Mouse (Mus musculus): ENCODE data around the gene Rasl10b.

Rasl10b gene

DNA sequence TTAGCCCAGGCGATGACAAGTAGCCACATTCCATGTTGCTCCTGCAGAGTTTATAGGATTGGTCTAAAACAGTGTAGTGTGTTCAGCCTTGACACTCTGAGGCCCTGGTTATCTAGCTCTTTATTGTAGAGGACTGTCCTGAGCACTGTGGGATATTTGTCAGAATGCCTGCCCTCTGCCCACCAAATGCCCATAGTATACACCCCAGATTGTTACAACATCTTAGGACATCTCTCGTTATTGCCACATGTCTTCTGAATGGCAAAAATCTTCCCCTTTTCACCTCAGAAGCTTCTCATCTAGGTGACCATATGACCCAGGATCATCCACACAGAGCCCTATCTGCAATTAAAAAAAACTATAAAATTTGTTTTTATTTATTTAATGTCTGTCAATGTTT lies 23.6 kb downstream of the Rasl10b start:
- no peak for DNase-seq (ENCODE audit: low read depth, low spot score)

DNA sequence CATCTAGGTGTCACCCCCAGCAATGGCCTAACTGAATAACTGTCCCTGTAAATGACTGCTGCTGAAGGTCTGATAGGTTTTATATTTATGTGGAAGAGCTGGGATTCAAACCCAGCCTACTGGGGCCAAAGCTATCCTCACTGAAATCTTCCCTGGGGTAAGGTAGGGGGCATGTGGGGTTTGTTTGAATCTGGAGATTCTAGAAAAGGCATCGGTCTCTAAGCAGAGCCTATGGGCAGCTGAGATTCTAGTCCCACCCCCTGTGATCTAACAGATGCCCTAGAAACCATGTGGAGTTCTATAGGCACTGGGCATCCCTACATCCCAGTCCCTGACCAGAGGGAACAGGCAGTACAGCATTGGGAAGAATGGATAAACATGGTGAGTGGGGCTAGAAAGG lies 28.4 kb downstream of the Rasl10b start, which contains the start of gene 1700020L24Rik:
TSS of gene 1700020L24Rik (plus strand) at position 301 of the 400 bp plus-strand sequence.
- no peak for DNase-seq (ENCODE audit: low read depth, low spot score)

DNA sequence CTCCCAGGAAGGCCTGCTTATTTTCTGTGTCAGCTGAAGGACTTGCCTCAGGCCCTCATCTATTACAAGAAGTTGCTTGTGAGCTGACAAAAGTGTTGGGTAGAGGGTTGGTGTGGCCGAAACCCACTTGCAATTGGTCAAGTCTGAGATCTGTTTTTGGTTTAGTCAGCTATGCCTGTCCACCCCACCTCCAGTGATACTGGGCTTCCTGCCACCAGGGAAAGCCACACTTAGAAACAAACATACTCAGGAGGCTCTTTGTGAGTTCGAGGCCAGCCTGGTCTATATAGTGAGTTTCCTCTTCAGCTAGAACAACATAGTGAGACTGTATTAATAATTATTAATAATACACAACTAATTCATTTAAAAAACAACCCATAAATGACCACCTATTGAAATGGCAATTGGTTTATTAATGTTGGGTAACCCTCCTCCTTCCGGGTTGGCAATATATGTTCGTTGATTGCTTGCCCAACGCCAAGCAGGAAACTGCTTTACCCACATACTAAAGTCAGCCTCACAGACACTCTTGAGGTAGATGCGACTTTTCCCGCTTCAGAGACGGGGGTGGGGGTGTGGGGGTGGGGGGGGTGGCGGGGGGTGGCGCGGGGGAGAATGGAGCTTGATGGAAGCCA lies 30.6 kb downstream of the Rasl10b start:
- DNase-seq (ENCODE audit: low read depth, low spot score): no peak

- DNase-seq (ENCODE audit: low read depth, low spot score): peak; percentile 96
These were observed 31.4 kb downstream of the Rasl10b start for GRCm38 (mm10) chr11:83440081-83441064.

DNA sequence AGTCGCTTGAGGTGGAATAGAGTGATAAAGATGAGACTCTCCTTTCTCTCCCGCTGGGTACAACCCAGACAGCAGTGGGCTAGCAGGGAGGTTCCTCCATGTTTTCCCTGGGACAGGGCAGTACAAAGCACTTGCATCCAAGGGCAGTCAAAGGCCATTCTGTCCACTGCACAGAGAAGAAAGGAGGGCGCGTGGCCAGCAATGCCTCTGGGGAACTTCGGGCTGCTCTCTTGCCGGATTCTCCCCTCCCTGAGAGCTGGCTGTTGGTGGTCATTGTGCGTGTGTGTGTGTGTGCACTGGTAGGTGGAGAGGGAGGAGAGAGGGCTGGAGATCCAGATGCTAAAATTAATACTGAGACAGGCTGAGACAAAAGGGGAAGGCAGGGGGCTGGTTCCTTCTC lies 32.3 kb downstream of the Rasl10b start:
- no peak for DNase-seq (ENCODE audit: low read depth, low spot score)

DNA sequence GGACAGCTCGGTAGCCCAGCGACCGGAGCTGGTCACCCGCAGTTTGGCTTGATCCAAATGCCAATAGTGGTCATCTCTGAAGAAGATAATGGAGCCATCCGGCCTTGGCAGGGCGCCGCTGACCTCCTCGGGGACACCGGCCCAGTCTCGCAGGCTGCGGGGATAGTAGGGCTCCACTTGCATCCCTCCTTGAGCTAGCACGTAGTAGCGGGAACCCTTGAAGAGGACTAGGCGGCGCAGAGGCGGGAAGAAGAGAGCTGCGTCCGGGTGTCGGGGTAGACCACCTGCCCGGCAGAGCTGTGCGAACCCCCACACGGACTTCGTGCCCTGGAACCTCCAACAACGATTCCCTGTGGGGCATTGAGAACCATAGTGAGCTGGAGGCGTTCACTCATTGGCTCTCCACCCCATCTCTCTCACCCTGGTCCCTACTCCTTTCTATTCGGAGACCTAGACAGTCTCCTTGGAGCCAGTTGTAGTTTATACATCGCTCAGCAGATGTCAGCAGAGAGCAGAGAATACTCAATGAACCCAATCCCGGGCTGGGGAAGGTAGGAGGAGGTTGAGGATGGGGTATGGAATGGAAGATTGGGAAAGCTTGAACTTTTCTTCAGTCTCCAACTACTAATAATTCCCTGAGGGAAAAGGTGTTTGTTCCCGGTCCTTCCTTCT lies 33.8 kb downstream of the Rasl10b start:
- DNase-seq (ENCODE audit: low read depth, low spot score): peak; percentile 87

- peak; percentile 54 for DNase-seq (ENCODE audit: low read depth, low spot score)
These were observed 34.9 kb downstream of the Rasl10b start for GRCm38 (mm10) chr11:83443824-83444223.

GRCm38 (mm10) chr11:83445001-83445400 lies 36.1 kb downstream of the Rasl10b start:
- DNase-seq (ENCODE audit: low read depth, low spot score): peak; percentile 90

GRCm38 (mm10) chr11:83447612-83448011 lies 38.7 kb downstream of the Rasl10b start:
- DNase-seq (ENCODE audit: low read depth, low spot score): no peak

- peak; percentile 60 for DNase-seq (ENCODE audit: low read depth, low spot score)
These were observed 39.3 kb downstream of the Rasl10b start for GRCm38 (mm10) chr11:83448021-83448926.

- no peak for DNase-seq (ENCODE audit: low read depth, low spot score)
These were observed 39.9 kb downstream of the Rasl10b start for GRCm38 (mm10) chr11:83448927-83449236.

- DNase-seq (ENCODE audit: low read depth, low spot score): peak; percentile 83
These were observed 40.4 kb downstream of the Rasl10b start for GRCm38 (mm10) chr11:83449298-83449697.

GRCm38 (mm10) chr11:83450550-83450949 lies 41.6 kb downstream of the Rasl10b start:
- no peak for DNase-seq (ENCODE audit: low read depth, low spot score)

- DNase-seq (ENCODE audit: low read depth, low spot score): no peak
These were observed 42.3 kb downstream of the Rasl10b start for GRCm38 (mm10) chr11:83451281-83451680.

GRCm38 (mm10) chr11:83454548-83454947 lies 45.6 kb downstream of the Rasl10b start:
- DNase-seq (ENCODE audit: low read depth, low spot score): no peak

GRCm38 (mm10) chr11:83455608-83456007 lies 46.7 kb downstream of the Rasl10b start:
- DNase-seq (ENCODE audit: low read depth, low spot score): no peak

GRCm38 (mm10) chr11:83457257-83457656 lies 48.3 kb downstream of the Rasl10b start:
- no peak for DNase-seq (ENCODE audit: low read depth, low spot score)

DNA sequence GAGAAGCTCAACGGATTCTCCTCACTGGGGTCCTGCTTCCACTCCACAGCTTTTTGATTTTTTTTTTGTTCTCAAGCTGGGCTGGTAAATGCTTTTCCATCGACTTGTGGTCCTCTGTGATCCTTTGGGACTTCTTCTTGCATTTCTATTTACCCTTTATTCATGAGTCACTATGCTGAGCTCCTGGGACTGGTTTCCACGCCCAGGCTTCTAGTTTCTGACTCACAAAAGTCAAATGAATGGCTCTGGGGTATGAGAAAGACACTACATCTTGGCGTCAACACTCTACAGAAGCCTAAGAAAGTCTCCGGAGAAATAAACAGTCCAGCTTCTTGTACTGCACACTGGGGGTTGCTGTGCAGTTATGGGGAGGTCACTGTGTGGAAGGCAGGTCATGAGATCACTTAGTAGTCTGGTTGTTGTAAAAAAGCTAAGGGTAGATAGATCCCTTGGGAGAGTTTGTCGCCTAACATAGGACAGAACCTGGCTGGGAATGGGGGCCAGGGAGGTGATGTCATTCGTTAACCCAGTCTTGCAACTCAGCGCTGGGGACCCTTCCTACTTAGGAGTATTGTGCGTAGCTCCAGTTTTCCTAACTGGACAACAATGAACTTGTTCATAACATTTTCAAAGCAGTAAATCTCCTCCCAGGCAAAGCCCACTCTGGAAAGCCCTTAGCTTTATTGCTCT lies 49.1 kb downstream of the Rasl10b start:
- no peak for DNase-seq (ENCODE audit: low read depth, low spot score)

DNA sequence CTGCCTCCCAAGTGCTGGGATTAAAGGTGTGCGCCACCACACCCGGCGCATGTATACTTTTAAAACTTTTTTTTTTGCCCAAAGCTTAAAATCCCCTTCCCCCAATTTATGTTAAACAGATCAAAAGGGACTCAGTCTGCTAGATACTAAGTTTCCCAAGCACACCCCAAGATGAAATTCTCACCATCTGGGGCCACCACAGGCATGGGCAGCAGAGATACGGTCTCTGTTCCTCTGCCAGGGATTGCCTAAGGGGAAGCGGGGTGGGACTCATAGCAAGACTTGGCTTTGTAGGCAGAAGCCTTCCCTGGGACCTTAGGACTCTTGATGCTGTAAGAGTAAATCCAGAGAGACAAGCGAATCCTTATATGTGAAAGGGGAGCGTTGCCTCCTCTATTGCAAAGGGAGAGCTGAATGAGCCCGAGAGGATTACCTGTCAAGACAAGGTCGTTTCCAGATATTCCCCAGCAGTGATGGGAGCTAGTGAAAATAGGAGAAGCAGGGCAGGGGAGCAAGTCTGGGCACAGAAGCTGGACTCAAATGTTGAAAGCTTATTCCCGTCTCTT lies 52.6 kb downstream of the Rasl10b start:
- DNase-seq (ENCODE audit: low read depth, low spot score): no peak

GRCm38 (mm10) chr11:83462711-83463244 lies 53.8 kb downstream of the Rasl10b start, which contains the start of gene Mmp28:
Gene Mmp28 (minus strand): TSS chr11:83463071.
- peak; percentile 54 for DNase-seq (ENCODE audit: low read depth, low spot score)
